Mouse (Mus musculus) stomach, embryonic 16.5 days (tissue): ENCODE data around the gene Rab33a. TPM values are rescaled to one million over a fixed set of nuclear protein-coding genes. Genes with fewer than 3 reads are reported as not detected.

ENCODE experiments used
- ATAC-seq: fragments of 200-750 bp; cut with Nextera tagmentation; 2 replicates; pipeline ENCODE4 v1.8.0; 2017; ENCODE audit warnings: moderate number of reproducible peaks, moderate TSS enrichment; ENCODE audit not compliant: insufficient read depth, low FRiP score
- H3K27ac ChIP-seq: fragments of 300-500 bp; sonication (generic); 2 replicates; pipeline ENCODE4 v1.5.1; 2014; ENCODE audit warnings: low read length
- H3K27me3 ChIP-seq: fragments of 300-500 bp; sonication (generic); 2 replicates; pipeline ENCODE4 v1.6.1; 2014; ENCODE audit warnings: low read length, control low read depth, mixed read lengths; ENCODE audit not compliant: control insufficient read depth, insufficient read depth
- H3K36me3 ChIP-seq: fragments of 300-500 bp; sonication (generic); 2 replicates; pipeline ENCODE4 v1.6.1; 2014; ENCODE audit warnings: low read length; ENCODE audit not compliant: control insufficient read depth, insufficient read depth
- H3K4me1 ChIP-seq: fragments of 300-500 bp; sonication (generic); 2 replicates; pipeline ENCODE4 v1.6.1; 2014; ENCODE audit warnings: low read length, control low read depth, mixed read lengths; ENCODE audit not compliant: control insufficient read depth, insufficient read depth
- H3K4me2 ChIP-seq: fragments of 300-500 bp; sonication (generic); 2 replicates; pipeline ENCODE4 v1.6.1; 2014; ENCODE audit warnings: low read depth, low read length, mixed read lengths
- H3K4me3 ChIP-seq: fragments of 300-500 bp; sonication (generic); replicated peaks from 2 replicates; pipeline ENCODE4 v1.5.1; 2014; ENCODE audit warnings: mild to moderate bottlenecking, low read length
- H3K9ac ChIP-seq: fragments of 300-500 bp; sonication (generic); 2 replicates; pipeline ENCODE4 v1.6.1; 2014; ENCODE audit warnings: low read length
- H3K9me3 ChIP-seq: fragments of 300-500 bp; sonication (generic); replicated peaks from 2 replicates; pipeline ENCODE4 v1.6.1; 2016; ENCODE audit warnings: low read length, control low read depth; ENCODE audit not compliant: control insufficient read depth
- WGBS: fragments of 180-500 bp; shearing (Covaris S2); extraction: QIAGEN DNeasy Blood & Tissue Kit; methylation state at CpG from one replicate; pipeline ENCODE4 v1.1.7; 2014; 5-methylcytosine and 5-hydroxymethylcytosine counted together
- polyA plus RNA-seq: library from polyadenylated mRNA; unstranded; fragments of >200 nt; fragmentation: Nextera tagmentation; extraction: Ambion mirVana; gene quantifications from 2 replicates; pipeline ENCODE4 v1.2.1, GENCODE M21; 2015

Gene Rab33a
- polyA plus RNA-seq, 1 experiment from 2014 or later, result 5.9 TPM

DNA sequence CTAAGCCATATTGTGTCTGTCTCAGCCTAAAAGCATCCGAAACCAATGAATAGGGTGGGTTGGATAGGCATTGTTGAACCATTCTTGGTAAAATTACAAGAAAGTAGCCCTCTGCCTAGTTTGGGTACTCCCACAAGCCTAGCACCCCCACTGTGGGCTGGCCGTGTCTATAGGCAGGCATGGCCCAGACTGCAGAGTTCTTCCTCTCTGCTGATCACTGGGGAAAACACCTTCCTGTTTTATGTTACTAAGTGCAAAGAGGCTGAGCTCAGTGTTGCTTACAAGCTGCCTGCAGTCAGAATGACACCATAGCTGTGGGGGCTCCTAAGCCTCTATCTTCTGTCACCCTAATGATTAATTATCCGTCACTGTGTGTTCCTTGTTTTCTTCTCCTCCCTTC lies 4.4 kb downstream of the Rab33a start:
- no peaks in the 10 kb centered on the region for H3K36me3 ChIP-seq
- H3K4me3 ChIP-seq, result no peak overlapping the region
- 67% methylated on average over 3 of the region's 3 CpGs for WGBS
- H3K4me1 ChIP-seq, result no peaks in the 10 kb centered on the region
- no peak overlapping the region for H3K4me2 ChIP-seq
- H3K9ac ChIP-seq, result no peak overlapping the region
- no peak for ATAC-seq
- H3K9me3 ChIP-seq, result no peaks in the 10 kb centered on the region
- no peaks in the 10 kb centered on the region for H3K27me3 ChIP-seq
- no peak overlapping the region for H3K27ac ChIP-seq

DNA sequence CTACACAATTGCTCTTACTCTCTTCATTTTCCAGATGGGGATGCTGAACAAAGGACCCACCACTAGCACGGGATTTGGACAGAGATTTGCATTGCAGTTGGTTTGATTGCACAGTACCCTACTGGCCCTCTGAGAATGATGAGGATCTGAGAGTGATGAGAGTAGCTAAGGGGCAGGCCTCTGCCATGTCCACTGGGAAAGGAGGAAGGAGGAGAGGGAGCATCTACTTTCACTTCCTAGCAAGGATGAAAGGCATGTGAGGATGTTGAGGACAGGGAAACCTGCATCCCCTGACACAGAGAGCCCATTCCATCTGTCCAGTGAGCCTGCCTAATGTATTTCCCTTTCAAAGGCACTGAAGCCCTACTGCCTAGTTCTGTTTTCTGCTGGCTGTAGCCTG lies 6.2 kb downstream of the Rab33a start:
- WGBS, result 68% methylated on average over 1 of the region's 1 CpGs
- Histone ChIP-seq H3K4me2 (no peak overlapping the region), H3K4me1 (no peaks in the 10 kb centered on the region), H3K9me3 (no peaks in the 10 kb centered on the region), H3K4me3 (no peak overlapping the region), H3K9ac (no peak overlapping the region), H3K27me3 (no peaks in the 10 kb centered on the region), H3K27ac (no peak overlapping the region), H3K36me3 (no peaks in the 10 kb centered on the region)
- no peak for ATAC-seq

DNA sequence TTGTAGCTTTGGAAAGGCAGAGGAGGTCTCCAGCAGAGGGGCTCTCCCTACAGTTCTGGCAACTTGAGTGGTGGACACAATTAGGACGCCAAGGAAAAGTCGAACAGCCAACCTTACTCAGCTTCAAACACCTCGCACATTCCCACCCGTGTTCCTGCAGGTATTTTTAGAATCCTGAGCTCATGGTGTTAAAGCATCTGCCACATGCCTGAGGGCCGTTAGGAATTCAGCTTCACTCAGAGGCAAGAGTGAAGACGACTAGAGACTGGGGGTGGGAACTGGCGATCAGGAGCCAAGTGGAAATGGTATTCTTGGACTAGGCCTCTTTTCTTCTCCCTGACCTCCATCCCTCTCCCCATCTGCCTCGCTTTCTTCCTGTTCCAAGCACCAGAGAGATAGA lies 6.8 kb downstream of the Rab33a start:
- Histone ChIP-seq H3K36me3 (no peaks in the 10 kb centered on the region), H3K4me3 (no peak overlapping the region), H3K4me1 (no peaks in the 10 kb centered on the region), H3K9me3 (no peaks in the 10 kb centered on the region), H3K4me2 (no peak overlapping the region), H3K27ac (no peak overlapping the region), H3K27me3 (no peaks in the 10 kb centered on the region), H3K9ac (no peak overlapping the region)
- WGBS, result 56% methylated on average over 8 of the region's 8 CpGs
- ATAC-seq, result no peak

DNA sequence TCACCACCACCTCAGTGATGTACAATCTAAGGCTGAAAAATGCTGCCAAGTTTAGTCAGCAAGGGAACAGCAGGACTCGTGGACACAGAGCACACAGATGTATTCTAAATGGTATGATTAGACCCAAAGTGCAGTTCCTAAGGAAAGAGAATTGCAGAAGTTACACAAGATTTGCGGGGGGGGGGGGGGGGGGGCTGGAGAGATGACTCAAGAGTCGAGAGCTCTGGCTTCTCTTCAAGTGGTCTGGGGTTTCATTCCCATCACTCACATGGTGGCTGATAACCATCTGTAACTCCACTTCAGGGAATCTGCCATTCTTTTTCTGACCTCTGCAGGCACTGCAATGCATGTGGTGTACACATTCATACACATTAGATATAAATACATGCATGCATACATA lies 7.3 kb downstream of the Rab33a start:
- no peak overlapping the region for H3K4me3 ChIP-seq
- H3K4me2 ChIP-seq, result no peak overlapping the region
- no peaks in the 10 kb centered on the region for H3K27me3 ChIP-seq
- H3K9ac ChIP-seq, result no peak overlapping the region
- no peaks in the 10 kb centered on the region for H3K9me3 ChIP-seq
- WGBS, result 39% methylated on average over 2 of the region's 3 CpGs
- no peak for ATAC-seq
- H3K4me1 ChIP-seq, result no peaks in the 10 kb centered on the region
- H3K36me3 ChIP-seq, result no peaks in the 10 kb centered on the region
- no peak overlapping the region for H3K27ac ChIP-seq

DNA sequence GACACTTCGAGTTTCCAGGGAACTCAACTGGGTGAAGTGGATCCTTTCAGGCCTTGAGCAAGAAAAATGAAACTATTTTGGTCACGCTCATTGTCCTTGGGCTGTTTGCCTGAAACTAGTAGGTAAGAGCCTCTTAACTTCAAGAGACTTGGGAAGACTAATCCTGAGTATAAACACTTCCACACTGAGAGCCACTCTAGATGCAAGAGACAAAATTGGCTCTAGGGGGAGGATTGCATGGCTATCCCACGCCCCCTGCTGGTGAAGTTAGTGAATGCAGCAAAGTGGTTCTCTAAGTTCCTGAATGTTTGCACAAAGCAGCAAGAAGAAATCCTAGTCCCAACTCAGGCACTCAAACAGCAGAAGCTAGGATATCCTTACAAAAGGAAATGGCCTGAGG lies 13.1 kb downstream of the Rab33a start:
- no peaks in the 10 kb centered on the region for H3K27me3 ChIP-seq
- no peak overlapping the region for H3K9ac ChIP-seq
- H3K36me3 ChIP-seq, result no peaks in the 10 kb centered on the region
- H3K27ac ChIP-seq, result no peak overlapping the region
- H3K4me1 ChIP-seq, result no peaks in the 10 kb centered on the region
- no peaks in the 10 kb centered on the region for H3K9me3 ChIP-seq
- no peak overlapping the region for H3K4me3 ChIP-seq
- no peak overlapping the region for H3K4me2 ChIP-seq
- ATAC-seq, result no peak
- 29% methylated on average over 3 of the region's 3 CpGs for WGBS

Other genes starting within 250 kb of the Rab33a start
- gene Bcorl1, start 177.9 kb upstream of the Rab33a start, polyA plus RNA-seq, result 5.2 TPM in 2 replicates
- gene Elf4, start 56.2 kb upstream of the Rab33a start, polyA plus RNA-seq, result 9.1 and 9.3 TPM in 2 replicates
- 78.0 and 81.0 TPM in 2 replicates for gene Aifm1, start 5.7 kb upstream of the Rab33a start, polyA plus RNA-seq
- gene Zfp280c, start 75.2 kb downstream of the Rab33a start, polyA plus RNA-seq, result 7.8 and 8.6 TPM in 2 replicates
- gene Slc25a14, start 104.1 kb downstream of the Rab33a start, polyA plus RNA-seq, result 11.8 and 14.3 TPM in 2 replicates
- 0.14 TPM in 1 of 2 replicates, not detected in the other for gene Gpr119, start 155.2 kb downstream of the Rab33a start, polyA plus RNA-seq
- 14.7 and 14.9 TPM in 2 replicates for gene Rbmx2, start 175.7 kb downstream of the Rab33a start, polyA plus RNA-seq